Mouse (Mus musculus) lung, postnatal 0 days (tissue): ENCODE results near the gene Ear14. TPM values are rescaled to one million over a fixed set of nuclear protein-coding genes. Genes with fewer than 3 reads are reported as not detected.
"Not testable (repeated sequence)": the region's sequence is repeated elsewhere in the genome, so short reads cannot be mapped to it uniquely, and the experiment has no call there.

Source experiments
- ATAC-seq: fragments of 200-750 bp; cut with Nextera tagmentation; 2 replicates; pipeline ENCODE4 v1.8.0; 2017; ENCODE audit warnings: moderate library complexity
- DNase-seq: peaks from one replicate; pipeline ENCODE4 v3.0.0-alpha.2; 2016; ENCODE audit warnings: low spot score
- H3K27ac ChIP-seq: fragments of 300-500 bp; sonication (generic); 2 replicates; pipeline ENCODE4 v1.5.1; 2014; ENCODE audit warnings: antibody characterized with exemption, mild to moderate bottlenecking, low read length, mixed read lengths
- H3K27me3 ChIP-seq: fragments of 300-500 bp; sonication (generic); replicated peaks from 2 replicates; pipeline ENCODE4 v1.6.1; 2014; ENCODE audit warnings: low read length, mixed read lengths; ENCODE audit not compliant: insufficient read depth
- H3K36me3 ChIP-seq: fragments of 300-500 bp; sonication (generic); 2 replicates; pipeline ENCODE4 v1.6.1; 2014; ENCODE audit warnings: low read length, mixed read lengths; ENCODE audit not compliant: insufficient read depth
- H3K4me1 ChIP-seq: fragments of 300-500 bp; sonication (generic); 2 replicates; pipeline ENCODE4 v1.6.1; 2014; ENCODE audit warnings: antibody characterized with exemption, low read depth, low read length, mixed read lengths; ENCODE audit not compliant: insufficient read depth
- H3K4me2 ChIP-seq: fragments of 300-500 bp; sonication (generic); replicated peaks from 2 replicates; pipeline ENCODE4 v1.6.1; 2014; ENCODE audit warnings: low read depth, mild to moderate bottlenecking, low read length, moderate library complexity, mixed read lengths
- H3K4me3 ChIP-seq: fragments of 300-500 bp; sonication (generic); 2 replicates; pipeline ENCODE4 v1.5.1; 2014; ENCODE audit warnings: low read depth, low read length
- H3K9ac ChIP-seq: fragments of 300-500 bp; sonication (generic); replicated peaks from 2 replicates; pipeline ENCODE4 v1.6.1; 2014; ENCODE audit warnings: low read depth, mild to moderate bottlenecking
- H3K9me3 ChIP-seq: fragments of 300-500 bp; sonication (generic); 2 replicates; pipeline ENCODE4 v1.6.1; 2016; ENCODE audit warnings: low read length, mixed read lengths
- CTCF ChIP-seq: IDR thresholded peaks from 2 replicates; pipeline ENCODE4 v1.5.1; 2016; ENCODE audit warnings: antibody characterized with exemption, mild to moderate bottlenecking
- EP300 ChIP-seq: IDR thresholded peaks from 2 replicates; pipeline ENCODE4 v1.6.1; 2016; ENCODE audit warnings: antibody characterized with exemption, mild to moderate bottlenecking, control low read depth
- WGBS: fragments of 180-500 bp; shearing (Covaris S2); extraction: QIAGEN DNeasy Blood & Tissue Kit; methylation state at CpG from one replicate; pipeline ENCODE4 v1.1.7; 2014; 5-methylcytosine and 5-hydroxymethylcytosine counted together
- polyA plus RNA-seq: library from polyadenylated mRNA; unstranded; fragments of >200 nt; fragmentation: Nextera tagmentation; extraction: Ambion mirVana; gene quantifications from 2 replicates; pipeline ENCODE4 v1.2.1, GENCODE M21; 2015

Gene Ear14
- polyA plus RNA-seq, 1 experiment from 2014 or later = not detected

DNA sequence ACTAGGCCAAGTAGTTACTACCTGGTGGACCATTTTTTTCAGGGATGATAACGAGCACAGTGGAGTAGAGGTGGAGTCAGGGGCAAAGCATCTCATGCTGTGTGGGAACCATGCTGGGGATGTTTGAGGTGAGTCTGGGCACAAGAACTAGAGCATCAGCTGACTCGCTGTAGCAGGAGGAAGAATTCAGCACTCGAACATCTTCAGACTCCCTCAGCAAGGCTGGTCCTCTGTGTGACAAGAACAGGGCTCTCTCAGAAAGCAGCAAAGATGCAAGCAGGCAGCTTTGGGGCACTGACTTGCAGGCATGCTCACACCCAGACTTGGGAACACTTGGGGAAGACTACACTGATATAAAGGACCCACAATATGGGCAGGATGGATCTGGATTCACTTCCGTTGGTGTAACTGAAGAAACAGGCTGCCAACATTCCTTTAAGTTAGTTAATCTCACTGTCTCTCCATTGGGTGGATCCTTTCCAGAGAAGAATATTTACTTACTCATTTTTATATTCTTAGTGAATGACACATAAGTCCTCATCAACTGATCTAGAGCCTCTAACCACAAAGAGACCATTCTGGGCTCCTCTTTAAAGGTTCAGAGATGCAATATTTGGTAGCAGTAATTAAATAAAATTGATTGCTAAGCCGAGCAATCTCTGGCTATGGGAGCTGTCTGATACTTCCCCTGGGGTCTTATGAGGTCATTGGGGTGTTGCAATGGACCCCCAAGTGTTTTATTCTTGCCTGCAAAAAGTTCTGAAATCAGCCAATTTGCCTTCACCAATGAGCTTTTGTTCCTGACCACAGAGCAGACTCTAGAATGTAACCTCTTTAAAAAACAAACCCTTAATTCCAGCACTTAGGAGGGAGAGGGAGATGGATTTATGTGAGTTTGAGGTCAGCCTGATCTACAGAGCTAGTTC is 3.8 kb upstream of the Ear14 start, which contains the start of gene Ang2:
Gene Ang2 (minus strand): TSS at position 51 of the 926 bp plus-strand sequence.
- TF ChIP-seq CTCF (no peak), EP300 (no peak)
- no peaks in the 10 kb centered on the region for H3K27me3 ChIP-seq
- no peak for DNase-seq
- WGBS = 68% methylated on average over 5 of the region's 5 CpGs
- no peak within 1 kb of the TSS for H3K4me2 ChIP-seq
- no peak within 1 kb of the TSS for H3K4me3 ChIP-seq
- no peaks in the 10 kb centered on the region for H3K36me3 ChIP-seq
- no peak within 1 kb of the TSS for H3K27ac ChIP-seq
- no peak within 1 kb of the TSS for H3K9ac ChIP-seq
- no peaks in the 10 kb centered on the region for H3K4me1 ChIP-seq
- no peaks in the 10 kb centered on the region for H3K9me3 ChIP-seq
- no peak for ATAC-seq

DNA sequence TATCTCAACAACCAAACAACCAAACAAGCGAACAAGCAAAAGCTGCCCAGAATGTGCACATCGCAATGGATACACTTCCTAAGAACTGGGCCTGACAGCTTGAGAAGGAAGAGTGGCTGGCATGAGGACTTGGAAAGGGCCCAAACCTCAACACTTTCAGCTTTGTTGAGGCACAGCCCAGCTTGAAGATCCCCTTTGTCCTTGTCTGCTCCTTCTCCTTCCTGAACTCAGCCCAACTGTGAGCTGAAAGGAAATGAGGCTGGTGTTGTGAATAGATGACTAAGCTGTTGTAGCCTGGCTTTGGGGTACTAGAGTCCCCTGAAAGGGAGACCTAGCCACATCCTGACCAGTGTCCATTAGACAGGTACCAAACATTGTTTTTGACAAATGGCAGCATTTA is 3.1 kb upstream of the Ear14 start:
- Histone ChIP-seq H3K9ac (no peak overlapping the region), H3K4me1 (no peaks in the 10 kb centered on the region), H3K4me3 (no peak overlapping the region), H3K27ac (no peak overlapping the region), H3K9me3 (no peaks in the 10 kb centered on the region), H3K27me3 (no peaks in the 10 kb centered on the region), H3K36me3 (no peaks in the 10 kb centered on the region), H3K4me2 (no peak overlapping the region)
- ATAC-seq = no peak
- WGBS = 81% methylated on average over 2 of the region's 2 CpGs
- DNase-seq = no peak
- no peak for TF ChIP-seq CTCF
- TF ChIP-seq EP300 = no peak

DNA sequence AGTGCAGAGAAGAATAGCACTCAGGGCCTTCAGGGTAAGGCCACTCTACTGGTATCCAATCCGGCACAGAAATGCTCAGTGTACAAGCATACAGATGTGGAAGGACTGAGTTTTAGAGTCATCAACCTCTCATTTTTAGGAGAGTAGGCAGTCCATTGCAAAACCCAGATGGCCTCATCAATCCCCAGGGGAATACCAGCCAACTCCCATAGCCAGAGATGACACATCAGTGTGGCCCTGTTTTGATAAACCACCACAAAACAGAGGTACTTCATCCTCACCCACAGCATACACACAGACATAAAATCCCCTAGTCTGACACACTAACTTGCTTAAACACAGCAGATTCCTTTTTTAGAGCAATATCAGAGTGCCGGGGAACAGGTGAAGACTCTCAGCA is 2.7 kb upstream of the Ear14 start:
- Histone ChIP-seq H3K36me3 (no peaks in the 10 kb centered on the region), H3K4me3 (no peak overlapping the region), H3K27me3 (no peaks in the 10 kb centered on the region), H3K9me3 (no peaks in the 10 kb centered on the region), H3K9ac (no peak overlapping the region), H3K4me1 (no peaks in the 10 kb centered on the region), H3K27ac (no peak overlapping the region), H3K4me2 (no peak overlapping the region)
- 89% methylated on average over 2 of the region's 2 CpGs for WGBS
- TF ChIP-seq CTCF = no peak
- no peak for TF ChIP-seq EP300
- ATAC-seq = no peak
- no peak for DNase-seq

DNA sequence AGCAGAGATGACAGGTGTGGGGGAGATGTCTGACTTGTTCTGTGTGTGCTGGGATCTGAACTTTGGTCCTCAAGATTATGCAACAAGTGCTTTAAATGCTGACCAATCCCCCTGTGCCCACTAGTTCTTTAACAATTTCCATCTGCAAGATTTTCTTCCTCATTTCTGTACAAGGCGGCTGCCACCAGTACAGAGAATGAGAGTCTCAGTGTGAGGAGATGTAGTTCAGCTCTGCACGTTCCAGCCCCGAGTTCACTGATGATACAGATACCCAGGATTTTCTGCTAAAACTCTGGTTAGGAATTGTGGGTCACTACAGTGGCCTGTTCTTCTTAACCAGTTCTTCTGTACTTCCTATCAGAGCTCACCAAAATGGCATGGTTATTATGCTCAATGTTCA is 16.9 kb downstream of the Ear14 start:
- ATAC-seq, H3K9me3 ChIP-seq, H3K9ac ChIP-seq, H3K4me2 ChIP-seq, H3K4me3 ChIP-seq, H3K27ac ChIP-seq, DNase-seq, H3K27me3 ChIP-seq, H3K36me3 ChIP-seq, H3K4me1 ChIP-seq: not testable (repeated sequence)
- WGBS = 88% methylated on average over 3 of the region's 3 CpGs

DNA sequence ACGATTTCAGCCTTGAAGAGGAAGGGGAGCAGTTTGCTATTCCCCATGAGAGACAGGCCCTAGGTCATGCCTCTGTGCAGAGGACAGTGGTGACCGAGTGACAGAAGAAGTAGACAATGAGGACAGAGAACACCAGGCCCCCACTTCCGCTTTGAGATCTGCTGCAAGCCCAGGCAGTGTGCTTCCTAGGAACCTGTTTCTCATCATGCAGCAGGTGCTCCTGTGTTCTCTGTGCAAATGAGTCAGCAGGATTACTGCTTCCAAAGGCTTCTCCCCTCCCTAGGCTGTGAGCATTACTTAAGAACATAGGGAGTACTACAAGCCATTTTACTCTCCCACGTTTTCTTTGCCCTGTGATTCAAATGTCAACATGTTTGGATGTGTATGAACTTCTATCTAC is 26.5 kb downstream of the Ear14 start:
- ATAC-seq, H3K36me3 ChIP-seq, H3K4me1 ChIP-seq, H3K9me3 ChIP-seq, H3K27ac ChIP-seq, H3K4me3 ChIP-seq, H3K27me3 ChIP-seq, H3K4me2 ChIP-seq, H3K9ac ChIP-seq, DNase-seq: not testable (repeated sequence)
- 61% methylated on average over 4 of the region's 4 CpGs for WGBS

DNA sequence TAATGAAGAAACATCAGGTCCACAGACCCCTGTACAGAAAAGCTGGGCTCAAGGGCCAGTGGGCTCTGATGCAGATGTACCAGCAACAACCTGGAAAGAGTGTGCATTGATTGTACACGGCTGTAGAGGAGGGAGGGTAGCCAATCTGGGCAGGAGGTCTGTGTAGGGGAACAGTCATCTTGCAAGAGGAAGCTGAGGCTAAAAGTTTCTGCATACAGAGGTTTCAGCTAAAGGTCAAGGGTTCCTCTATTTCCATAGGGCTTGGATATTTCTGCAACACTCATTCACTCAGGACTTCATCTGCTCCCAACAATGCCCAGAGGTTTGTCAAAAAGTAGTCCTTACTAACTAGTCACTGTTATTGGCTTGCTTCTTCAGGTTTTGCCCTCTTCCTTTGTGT is 34.3 kb downstream of the Ear14 start:
- not testable (repeated sequence) for H3K27ac ChIP-seq, H3K4me2 ChIP-seq, H3K4me1 ChIP-seq, H3K27me3 ChIP-seq, H3K9me3 ChIP-seq, H3K9ac ChIP-seq, ATAC-seq, DNase-seq, H3K36me3 ChIP-seq, H3K4me3 ChIP-seq
- 83% methylated on average over 1 of the region's 1 CpGs for WGBS

DNA sequence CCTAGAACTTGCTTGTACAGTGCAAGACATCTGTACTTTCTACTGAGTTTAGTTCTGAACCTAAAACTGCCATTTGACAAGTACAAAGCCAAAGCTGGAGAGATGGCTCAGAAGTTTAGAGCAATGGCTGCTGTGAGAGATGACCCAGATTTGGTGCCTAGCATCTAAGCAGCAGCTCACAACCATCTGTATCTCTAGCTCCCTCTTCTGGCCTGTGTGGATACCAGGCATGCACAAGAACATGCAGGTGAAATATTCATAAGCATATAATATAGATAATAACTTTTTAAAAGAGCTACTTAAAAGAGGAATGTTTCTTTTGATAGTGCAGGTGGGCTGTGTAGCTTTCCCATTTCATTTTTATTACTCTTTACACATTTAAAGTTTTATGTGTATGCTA is 37.7 kb downstream of the Ear14 start:
- H3K9ac ChIP-seq = no peak overlapping the region
- ATAC-seq (no peak), DNase-seq (peak; percentile 60)
- no peak overlapping the region for H3K4me2 ChIP-seq
- H3K27ac ChIP-seq = no peak overlapping the region
- H3K9me3 ChIP-seq = no peaks in the 10 kb centered on the region
- no peak overlapping the region for H3K4me3 ChIP-seq
- H3K36me3 ChIP-seq = no peaks in the 10 kb centered on the region
- no peaks in the 10 kb centered on the region for H3K4me1 ChIP-seq
- H3K27me3 ChIP-seq = no peaks in the 10 kb centered on the region
- TF ChIP-seq CTCF (peak; percentile 75), EP300 (no peak)
